Mouse (Mus musculus): ENCODE data around the gene Zc3h14. TPM values are rescaled to one million over a fixed set of nuclear protein-coding genes. Genes with fewer than 3 reads are reported as not detected.

Zc3h14 gene
- polyA plus RNA-seq, 1 experiment from 2014 or later, result 117 TPM

DNA sequence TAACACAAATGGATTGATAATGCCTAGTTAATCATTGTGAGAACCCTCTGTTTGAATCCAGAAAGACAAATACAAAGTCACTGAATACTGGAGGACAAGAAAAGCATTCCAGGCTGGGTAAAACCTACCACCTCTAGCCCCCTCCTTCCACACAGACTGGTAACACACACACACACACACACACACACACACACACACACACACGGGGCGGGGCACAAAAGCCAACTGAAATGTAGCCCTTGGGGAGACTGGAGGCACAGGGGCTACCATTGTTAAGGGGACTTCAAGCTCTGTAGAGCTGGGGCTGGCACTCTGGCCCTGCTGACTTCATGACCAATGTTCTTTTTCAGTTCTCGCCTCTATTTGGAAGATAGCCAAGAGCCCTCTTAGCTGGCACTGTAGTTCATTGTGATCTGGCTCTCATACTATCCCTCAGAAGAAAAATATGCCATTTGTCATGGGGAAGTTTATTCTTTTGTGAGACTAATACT, 5.7 kb upstream of the Zc3h14 start:
- no peak overlapping the region for H3K27ac ChIP-seq (replicated peaks)
- H3K4me1 ChIP-seq, result peaks cover 8% of the 10 kb centered on the region
- WGBS, result 43% methylated on average over 3 of the region's 3 CpGs
- no peak overlapping the region for H3K4me2 ChIP-seq (replicated peaks)
- no peak overlapping the region for H3K4me3 ChIP-seq (replicated peaks)
- no peak overlapping the region for H3K9ac ChIP-seq
- no peaks in the 10 kb centered on the region for H3K36me3 ChIP-seq
- H3K9me3 ChIP-seq (replicated peaks), result no peaks in the 10 kb centered on the region
- peak; percentile 37; the same call in 1 of the 2 replicates for ATAC-seq (ENCODE audit: insufficient number of reproducible peaks, low FRiP score, low TSS enrichment, low read depth)
- peaks cover 8% of the 10 kb centered on the region; the same call in 1 of the 2 replicates for H3K27me3 ChIP-seq

- Histone ChIP-seq H3K4me2 (replicated peaks) (no peak overlapping the region), H3K4me3 (replicated peaks) (no peak overlapping the region), H3K36me3 (no peaks in the 10 kb centered on the region), H3K27me3 (no peaks in the 10 kb centered on the region), H3K9ac (no peak overlapping the region), H3K4me1 (peaks cover 23% of the 10 kb centered on the region), H3K27ac (replicated peaks) (no peak overlapping the region), H3K9me3 (replicated peaks) (no peaks in the 10 kb centered on the region)
- no peak for ATAC-seq (ENCODE audit: insufficient number of reproducible peaks, low FRiP score, low TSS enrichment, low read depth)
- WGBS, result 56% methylated on average over 4 of the region's 4 CpGs
Measured at GRCm38 (mm10) chr12:98745626-98746025, 1.1 kb upstream of the Zc3h14 start.

- no peaks in the 10 kb centered on the region for H3K36me3 ChIP-seq
- no peak overlapping the region for H3K27ac ChIP-seq (replicated peaks)
- H3K9me3 ChIP-seq (replicated peaks), result no peaks in the 10 kb centered on the region
- H3K4me1 ChIP-seq, result peaks cover 25% of the 10 kb centered on the region
- no peak overlapping the region for H3K4me2 ChIP-seq (replicated peaks)
- no peaks in the 10 kb centered on the region for H3K27me3 ChIP-seq
- no peak overlapping the region for H3K4me3 ChIP-seq (replicated peaks)
- ATAC-seq (ENCODE audit: insufficient number of reproducible peaks, low FRiP score, low TSS enrichment, low read depth), result no peak
- H3K9ac ChIP-seq, result no peak overlapping the region
- 18% methylated on average over 2 of the region's 2 CpGs for WGBS
Measured at GRCm38 (mm10) chr12:98746131-98746530, 633 bp upstream of the Zc3h14 start.

- no peaks in the 10 kb centered on the region for H3K27me3 ChIP-seq
- no peak for ATAC-seq (ENCODE audit: insufficient number of reproducible peaks, low FRiP score, low TSS enrichment, low read depth)
- WGBS, result under 1% methylated on average over 13 of the region's 14 CpGs
- peak overlapping the region; percentile 94 for H3K9ac ChIP-seq
- peak overlapping the region; percentile 91 for H3K27ac ChIP-seq (replicated peaks)
- H3K4me2 ChIP-seq (replicated peaks), result peak overlapping the region; percentile 56
- no peaks in the 10 kb centered on the region for H3K36me3 ChIP-seq
- peak overlapping the region; percentile 92 for H3K4me3 ChIP-seq (replicated peaks)
- H3K4me1 ChIP-seq, result peaks cover 25% of the 10 kb centered on the region
- H3K9me3 ChIP-seq (replicated peaks), result no peaks in the 10 kb centered on the region
Measured at GRCm38 (mm10) chr12:98747380-98747753, 603 bp downstream of the Zc3h14 start.

GRCm38 (mm10) chr12:98757636-98758035, 10.9 kb downstream of the Zc3h14 start:
- Histone ChIP-seq H3K4me2 (replicated peaks) (no peak overlapping the region), H3K4me3 (replicated peaks) (no peak overlapping the region), H3K9ac (no peak overlapping the region), H3K4me1 (no peaks in the 10 kb centered on the region), H3K27me3 (no peaks in the 10 kb centered on the region), H3K9me3 (replicated peaks) (no peaks in the 10 kb centered on the region), H3K36me3 (peaks cover 60% of the 10 kb centered on the region), H3K27ac (replicated peaks) (no peak overlapping the region)
- WGBS, result 82% methylated on average over 6 of the region's 6 CpGs
- no peak for ATAC-seq (ENCODE audit: insufficient number of reproducible peaks, low FRiP score, low TSS enrichment, low read depth)

DNA sequence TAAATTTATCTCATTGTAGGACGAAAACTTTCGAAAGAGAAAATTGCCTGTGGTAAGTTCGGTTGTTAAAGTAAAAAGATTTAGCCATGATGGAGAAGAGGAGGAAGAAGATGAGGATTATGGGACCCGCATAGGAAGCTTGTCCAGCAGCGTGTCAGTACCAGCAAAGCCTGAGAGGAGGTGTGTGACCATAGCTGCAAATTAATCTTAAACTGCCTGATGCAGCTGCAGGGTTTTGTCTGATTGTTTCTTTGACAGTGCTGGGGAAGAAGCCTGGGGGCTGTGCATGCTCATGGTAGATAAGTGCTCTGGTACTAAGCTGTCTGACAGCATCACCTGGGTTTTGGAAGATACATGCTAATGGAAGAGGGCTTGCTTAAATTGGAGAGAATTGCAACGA, 12.9 kb downstream of the Zc3h14 start:
- no peaks in the 10 kb centered on the region for H3K4me1 ChIP-seq
- no peak overlapping the region for H3K9ac ChIP-seq
- peaks cover 70% of the 10 kb centered on the region for H3K36me3 ChIP-seq
- H3K27me3 ChIP-seq, result no peaks in the 10 kb centered on the region
- H3K4me3 ChIP-seq (replicated peaks), result no peak overlapping the region
- WGBS, result 93% methylated on average over 6 of the region's 6 CpGs
- H3K9me3 ChIP-seq (replicated peaks), result no peaks in the 10 kb centered on the region
- no peak for ATAC-seq (ENCODE audit: insufficient number of reproducible peaks, low FRiP score, low TSS enrichment, low read depth)
- H3K4me2 ChIP-seq (replicated peaks), result no peak overlapping the region
- no peak overlapping the region for H3K27ac ChIP-seq (replicated peaks)

DNA sequence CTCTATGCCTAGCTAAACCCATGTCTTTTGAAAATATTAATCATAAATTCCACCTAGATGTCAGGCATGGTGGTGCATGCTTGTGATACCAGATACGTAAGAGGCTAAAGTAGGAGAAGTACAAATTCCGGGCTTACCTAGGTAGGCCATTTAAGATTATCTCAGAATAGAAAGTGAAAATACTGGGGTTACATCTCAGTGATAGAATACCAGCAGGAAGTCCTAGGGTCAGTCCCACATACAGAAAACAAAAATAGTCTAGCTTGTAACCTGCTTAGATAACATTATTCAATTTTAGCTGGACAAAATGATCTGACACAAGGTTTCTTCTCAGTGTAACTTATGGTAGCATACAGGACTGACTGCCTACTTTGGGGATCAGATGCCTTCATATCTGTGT, 19.5 kb downstream of the Zc3h14 start:
- Histone ChIP-seq H3K36me3 (peaks cover 66% of the 10 kb centered on the region), H3K4me2 (replicated peaks) (no peak overlapping the region), H3K9ac (no peak overlapping the region), H3K9me3 (replicated peaks) (no peaks in the 10 kb centered on the region), H3K4me3 (replicated peaks) (no peak overlapping the region), H3K4me1 (no peaks in the 10 kb centered on the region), H3K27ac (replicated peaks) (no peak overlapping the region), H3K27me3 (no peaks in the 10 kb centered on the region)
- WGBS, result 94% methylated on average over 2 of the region's 2 CpGs
- no peak for ATAC-seq (ENCODE audit: insufficient number of reproducible peaks, low FRiP score, low TSS enrichment, low read depth)

- no peak for ATAC-seq (ENCODE audit: insufficient number of reproducible peaks, low FRiP score, low TSS enrichment, low read depth)
- no peak overlapping the region for H3K4me2 ChIP-seq (replicated peaks)
- no peak overlapping the region for H3K27ac ChIP-seq (replicated peaks)
- WGBS, result 67% methylated on average over 3 of the region's 3 CpGs
- peaks cover 78% of the 10 kb centered on the region for H3K36me3 ChIP-seq
- H3K4me1 ChIP-seq, result no peaks in the 10 kb centered on the region
- H3K27me3 ChIP-seq, result no peaks in the 10 kb centered on the region
- no peaks in the 10 kb centered on the region for H3K9me3 ChIP-seq (replicated peaks)
- H3K4me3 ChIP-seq (replicated peaks), result no peak overlapping the region
- H3K9ac ChIP-seq, result no peak overlapping the region
Measured at GRCm38 (mm10) chr12:98777509-98777908, 30.7 kb downstream of the Zc3h14 start.

GRCm38 (mm10) chr12:98779148-98779547, 32.4 kb downstream of the Zc3h14 start:
- Histone ChIP-seq H3K9me3 (replicated peaks) (no peaks in the 10 kb centered on the region), H3K4me2 (replicated peaks) (no peak overlapping the region), H3K4me1 (no peaks in the 10 kb centered on the region), H3K27ac (replicated peaks) (no peak overlapping the region), H3K4me3 (replicated peaks) (no peak overlapping the region), H3K9ac (no peak overlapping the region), H3K27me3 (no peaks in the 10 kb centered on the region), H3K36me3 (peaks cover 80% of the 10 kb centered on the region)
- 81% methylated on average over 4 of the region's 4 CpGs for WGBS
- no peak for ATAC-seq (ENCODE audit: insufficient number of reproducible peaks, low FRiP score, low TSS enrichment, low read depth)

GRCm38 (mm10) chr12:98784251-98784650, 37.5 kb downstream of the Zc3h14 start:
- Histone ChIP-seq H3K4me2 (replicated peaks) (no peak overlapping the region), H3K27me3 (no peaks in the 10 kb centered on the region), H3K36me3 (peaks cover 70% of the 10 kb centered on the region), H3K9ac (no peak overlapping the region), H3K4me3 (replicated peaks) (no peak overlapping the region), H3K9me3 (replicated peaks) (no peaks in the 10 kb centered on the region), H3K4me1 (no peaks in the 10 kb centered on the region), H3K27ac (replicated peaks) (no peak overlapping the region)
- 100% methylated on average over 1 of the region's 1 CpGs for WGBS
- ATAC-seq (ENCODE audit: insufficient number of reproducible peaks, low FRiP score, low TSS enrichment, low read depth), result no peak

GRCm38 (mm10) chr12:98795731-98796318, 49.1 kb downstream of the Zc3h14 start:
- WGBS, result 89% methylated on average over 3 of the region's 3 CpGs
- H3K9ac ChIP-seq, result no peak overlapping the region
- H3K4me2 ChIP-seq (replicated peaks), result no peak overlapping the region
- ATAC-seq (ENCODE audit: insufficient number of reproducible peaks, low FRiP score, low TSS enrichment, low read depth), result no peak
- H3K9me3 ChIP-seq (replicated peaks), result no peaks in the 10 kb centered on the region
- no peaks in the 10 kb centered on the region for H3K27me3 ChIP-seq
- H3K27ac ChIP-seq (replicated peaks), result no peak overlapping the region
- no peak overlapping the region for H3K4me3 ChIP-seq (replicated peaks)
- H3K4me1 ChIP-seq, result no peaks in the 10 kb centered on the region
- H3K36me3 ChIP-seq, result peaks cover 43% of the 10 kb centered on the region

DNA sequence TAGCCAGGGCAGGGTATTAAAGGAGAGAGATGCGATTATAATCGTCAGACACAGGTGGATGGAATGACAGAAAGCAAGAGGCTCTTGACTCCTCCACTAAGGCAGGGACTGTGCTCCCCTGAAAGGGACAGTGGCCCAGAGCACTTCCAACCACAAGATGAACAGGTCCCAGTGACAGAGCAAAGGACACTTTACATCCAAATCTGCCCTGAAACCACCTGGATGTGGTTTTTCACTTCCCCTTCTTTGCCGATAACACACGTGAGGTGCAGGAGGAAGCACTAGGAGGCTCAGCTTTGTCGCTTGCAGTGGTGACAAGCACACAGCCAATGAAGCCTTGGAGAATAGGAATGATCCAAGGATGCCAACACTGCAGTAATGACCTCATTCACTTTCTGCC, 53.6 kb downstream of the Zc3h14 start:
- 80% methylated on average over 5 of the region's 5 CpGs for WGBS
- H3K9me3 ChIP-seq (replicated peaks), result no peaks in the 10 kb centered on the region
- no peak overlapping the region for H3K27ac ChIP-seq (replicated peaks)

More for the DNA sequence above, 53.6 kb downstream of the Zc3h14 start:
- Histone ChIP-seq H3K27me3 (no peaks in the 10 kb centered on the region), H3K9ac (no peak overlapping the region), H3K4me1 (no peaks in the 10 kb centered on the region), H3K4me2 (replicated peaks) (no peak overlapping the region), H3K36me3 (peaks cover 9% of the 10 kb centered on the region), H3K4me3 (replicated peaks) (no peak overlapping the region)
- ATAC-seq (ENCODE audit: insufficient number of reproducible peaks, low FRiP score, low TSS enrichment, low read depth), result no peak

Measured in embryonic facial prominence, embryonic 15.5 days (tissue).